Mouse (Mus musculus): ENCODE measurements around the gene Vangl1. TPM values are rescaled to one million over a fixed set of nuclear protein-coding genes. Genes with fewer than 3 reads are reported as not detected.

Vangl1 gene
- polyA plus RNA-seq, 1 experiment from 2014 or later = 19.2 TPM

DNA sequence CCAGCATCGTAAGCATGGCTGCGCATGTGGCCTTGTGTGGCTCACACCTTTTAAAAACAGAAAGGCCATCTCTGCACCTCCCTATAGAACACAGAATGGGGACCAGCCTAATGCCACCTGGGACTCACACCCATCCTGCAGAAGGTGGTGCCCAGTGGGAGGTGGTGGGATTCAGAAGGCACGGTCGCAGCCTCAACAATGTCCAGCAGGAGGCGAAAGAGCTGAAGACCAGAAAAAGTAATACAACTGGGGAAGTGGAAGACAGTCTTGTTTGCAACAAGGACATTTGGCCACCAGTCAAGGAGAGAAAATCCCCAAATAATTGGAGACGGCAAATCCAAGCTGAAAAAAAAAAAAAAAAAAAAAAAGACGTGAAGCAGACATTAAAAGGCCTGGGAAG lies 82.4 kb downstream of the Vangl1 start:
- 67% methylated on average over 7 of the region's 7 CpGs for WGBS
- H3K9me3 ChIP-seq = peaks cover 5% of the 10 kb centered on the region; the same call in 1 of the 2 replicates
- H3K4me3 ChIP-seq = no peak overlapping the region
- peaks cover 40% of the 10 kb centered on the region for H3K36me3 ChIP-seq
- H3K27me3 ChIP-seq (replicated peaks) = no peaks in the 10 kb centered on the region
- no peak overlapping the region for H3K9ac ChIP-seq
- no peak overlapping the region for H3K4me2 ChIP-seq
- no peaks in the 10 kb centered on the region for H3K4me1 ChIP-seq
- no peak overlapping the region for H3K27ac ChIP-seq (replicated peaks)
- ATAC-seq (ENCODE audit: extremely low read depth, insufficient number of reproducible peaks, low FRiP score, low TSS enrichment) = no peak

DNA sequence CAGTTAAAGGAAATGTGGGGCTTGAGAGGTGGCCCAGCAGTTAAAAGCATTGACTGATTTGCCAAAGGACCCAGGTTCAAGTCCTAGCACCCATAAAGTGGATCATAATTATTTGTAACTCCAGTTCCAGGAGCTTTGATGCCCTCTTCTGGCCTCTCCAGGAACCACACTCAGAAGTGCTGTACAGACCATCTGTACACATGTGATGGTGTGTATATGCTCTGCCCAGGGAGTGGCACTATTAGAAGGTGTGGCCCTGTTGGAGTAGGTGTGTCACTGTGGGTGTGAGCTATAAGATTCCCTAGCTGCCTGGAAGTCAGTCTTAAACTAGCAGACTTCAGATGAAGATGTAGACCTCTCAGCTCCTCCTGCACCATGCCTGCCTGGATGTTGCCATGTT lies 83.5 kb downstream of the Vangl1 start:
- ATAC-seq (ENCODE audit: extremely low read depth, insufficient number of reproducible peaks, low FRiP score, low TSS enrichment) = no peak
- peaks cover 43% of the 10 kb centered on the region for H3K36me3 ChIP-seq
- H3K27me3 ChIP-seq (replicated peaks) = no peaks in the 10 kb centered on the region

DNA sequence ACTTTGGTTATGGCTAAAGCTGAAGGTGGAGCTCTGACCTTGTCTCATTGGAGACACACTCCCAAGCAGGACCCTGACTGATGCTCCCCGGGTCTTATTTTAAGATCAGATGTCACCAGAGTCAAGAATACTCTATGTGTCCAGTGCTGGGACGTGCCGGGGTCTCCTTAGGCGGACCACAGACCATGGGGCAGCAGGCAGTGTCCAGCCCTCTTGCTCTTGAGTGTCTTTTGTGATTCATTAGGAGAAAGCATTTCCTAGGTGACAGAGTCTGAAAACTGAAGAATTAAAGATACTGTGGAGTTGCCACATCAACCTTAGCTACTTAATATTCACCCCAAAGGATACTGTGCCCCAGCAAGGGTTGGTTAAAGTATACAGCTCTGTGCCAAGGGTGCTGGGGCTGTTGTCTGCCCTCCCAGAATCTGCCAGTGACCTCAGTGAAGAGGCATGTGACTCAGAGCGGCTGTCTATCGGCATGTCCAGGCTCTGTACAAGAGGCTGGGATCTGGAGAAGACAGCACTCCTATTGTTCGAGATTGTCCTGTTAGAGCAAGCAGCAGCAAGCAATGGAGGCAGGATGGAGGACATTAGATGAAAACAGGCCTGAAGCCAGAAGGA lies 92.4 kb downstream of the Vangl1 start:
- Histone ChIP-seq H3K9ac (peak overlapping the region; percentile 28; the same call in 1 of the 2 replicates), H3K4me1 (peaks cover 12% of the 10 kb centered on the region), H3K27ac (replicated peaks) (0 out of 2 replicates have a peak overlapping the region, but pooled peaks have one; percentile 32), H3K4me2 (no peak overlapping the region), H3K9me3 (no peaks in the 10 kb centered on the region), H3K36me3 (peaks cover 34% of the 10 kb centered on the region), H3K4me3 (no peak overlapping the region), H3K27me3 (replicated peaks) (no peaks in the 10 kb centered on the region)
- ATAC-seq (ENCODE audit: extremely low read depth, insufficient number of reproducible peaks, low FRiP score, low TSS enrichment) = no peak
- 52% methylated on average over 7 of the region's 7 CpGs for WGBS

More for the DNA sequence above, 83.5 kb downstream of the Vangl1 start:
- Histone ChIP-seq H3K4me2 (no peak overlapping the region), H3K27ac (replicated peaks) (no peak overlapping the region), H3K4me1 (no peaks in the 10 kb centered on the region), H3K9me3 (peaks cover 5% of the 10 kb centered on the region; the same call in 1 of the 2 replicates), H3K9ac (no peak overlapping the region), H3K4me3 (no peak overlapping the region)

DNA sequence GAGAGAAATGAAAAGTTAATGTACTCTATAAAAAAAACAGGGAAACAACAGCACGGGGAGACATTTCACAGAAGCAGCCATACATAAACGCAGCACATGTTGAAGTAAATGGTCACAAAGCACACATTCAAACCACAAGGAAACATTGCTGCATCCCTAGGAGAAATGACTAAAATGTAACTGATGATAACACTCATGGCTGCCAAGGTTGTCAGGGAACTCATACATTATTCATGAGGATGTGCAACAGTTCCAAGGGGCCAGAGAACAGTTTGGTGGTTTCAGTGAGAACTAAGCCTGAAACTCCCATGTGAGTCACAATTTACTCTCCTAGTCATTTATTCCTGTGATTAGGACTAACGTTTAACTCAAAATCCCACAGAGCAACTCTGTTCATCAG lies 96.3 kb downstream of the Vangl1 start:
- H3K4me2 ChIP-seq = no peak overlapping the region
- H3K9ac ChIP-seq = no peak overlapping the region
- H3K27me3 ChIP-seq (replicated peaks) = no peaks in the 10 kb centered on the region
- H3K9me3 ChIP-seq = no peaks in the 10 kb centered on the region
- WGBS = 87% methylated on average over 3 of the region's 3 CpGs
- ATAC-seq (ENCODE audit: extremely low read depth, insufficient number of reproducible peaks, low FRiP score, low TSS enrichment) = no peak
- peaks cover 12% of the 10 kb centered on the region for H3K4me1 ChIP-seq
- H3K27ac ChIP-seq (replicated peaks) = no peak overlapping the region
- no peak overlapping the region for H3K4me3 ChIP-seq
- H3K36me3 ChIP-seq = peaks cover 5% of the 10 kb centered on the region; the same call in 1 of the 2 replicates

DNA sequence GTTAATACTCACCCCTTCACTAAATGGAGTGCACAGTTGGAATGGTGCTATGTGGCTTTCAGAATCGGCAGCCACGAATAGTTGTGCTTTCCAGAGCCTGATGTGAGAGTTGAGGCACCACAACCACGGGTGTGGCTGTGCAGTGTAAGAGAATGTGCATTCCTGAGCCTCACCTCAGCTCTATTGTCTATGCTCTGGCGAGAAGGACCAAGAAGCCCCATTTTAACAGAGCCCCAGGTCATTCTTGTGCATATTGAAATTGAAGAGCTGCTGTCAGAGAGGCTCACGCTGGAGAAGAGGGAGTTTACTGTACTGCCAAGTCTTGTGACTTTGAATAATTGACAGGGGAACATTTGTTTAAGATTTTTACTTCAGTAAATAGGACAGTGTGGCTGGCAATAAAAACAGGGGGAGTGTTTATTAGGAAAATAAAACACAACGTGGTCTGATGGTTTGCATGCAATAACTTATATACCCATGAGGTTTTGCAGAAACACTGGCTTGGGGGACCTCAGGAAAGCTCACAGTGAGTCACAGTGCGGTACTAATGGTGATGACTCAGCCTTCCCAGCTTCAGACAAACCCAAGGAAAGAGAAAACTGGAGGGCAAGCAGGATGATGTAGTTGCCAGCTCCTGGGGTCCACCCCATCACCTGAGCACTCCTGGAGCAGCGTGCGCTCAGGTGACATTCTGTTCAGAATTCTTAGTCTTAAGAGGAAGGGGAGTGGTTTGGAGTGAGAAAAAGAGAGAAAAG lies 100.5 kb downstream of the Vangl1 start:
- H3K4me2 ChIP-seq = no peak overlapping the region
- H3K9ac ChIP-seq = no peak overlapping the region
- no peak for ATAC-seq (ENCODE audit: extremely low read depth, insufficient number of reproducible peaks, low FRiP score, low TSS enrichment)
- no peak overlapping the region for H3K27ac ChIP-seq (replicated peaks)
- 70% methylated on average over 9 of the region's 9 CpGs for WGBS
- no peak overlapping the region for H3K4me3 ChIP-seq
- H3K27me3 ChIP-seq (replicated peaks) = no peaks in the 10 kb centered on the region
- peaks cover 14% of the 10 kb centered on the region for H3K4me1 ChIP-seq
- no peaks in the 10 kb centered on the region for H3K36me3 ChIP-seq
- H3K9me3 ChIP-seq = no peaks in the 10 kb centered on the region

Other genes starting within 250 kb of the Vangl1 start
- not detected in 2 replicates for gene Nhlh2, start 194.6 kb downstream of the Vangl1 start, polyA plus RNA-seq (2015; fragmentation: Nextera tagmentation; extraction: Ambion mirVana)
- 196 and 217 TPM in 2 replicates for gene Casq2, start 118.3 kb downstream of the Vangl1 start, polyA plus RNA-seq (2015; fragmentation: Nextera tagmentation; extraction: Ambion mirVana)

All from heart, embryonic 13.5 days (tissue).